Mouse (Mus musculus) testis, adult 2 months (tissue): ENCODE data around the gene Pan3.

Experiments
- CTCF ChIP-seq: fragments of 200-500 bp; IDR thresholded peaks from 2 replicates; pipeline ENCODE4 v1.5.1; 2012; ENCODE audit warnings: low read depth, mild to moderate bottlenecking, inconsistent platforms, low read length, moderate library complexity; ENCODE audit not compliant: control insufficient read depth, insufficient read depth, insufficient replicate concordance
- POLR2A ChIP-seq: fragments of 200-500 bp; IDR thresholded peaks from 2 replicates; pipeline ENCODE4 v1.6.1; 2012; ENCODE audit warnings: low read depth, mild to moderate bottlenecking, inconsistent platforms, low read length, moderate library complexity; ENCODE audit not compliant: control insufficient read depth

DNA sequence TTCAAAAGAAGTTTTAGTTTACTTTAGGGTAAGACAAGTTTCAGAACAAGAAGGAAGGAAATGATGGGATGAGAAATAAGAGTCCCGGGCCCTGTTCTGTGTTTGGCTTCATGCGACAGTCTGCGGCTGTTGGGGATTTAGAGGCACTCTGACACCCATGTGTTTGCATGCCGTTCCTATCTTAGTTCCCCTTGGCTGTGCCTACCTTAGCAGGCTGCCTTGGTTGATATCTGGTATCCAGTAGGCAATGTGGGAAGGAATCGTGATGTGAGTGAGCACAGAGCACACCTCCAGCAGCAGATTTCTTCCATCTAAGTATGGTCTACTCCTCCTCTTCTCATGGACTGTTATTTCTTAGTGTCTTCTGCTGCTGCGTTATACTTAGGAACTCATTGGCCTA, 102.1 kb downstream of the Pan3 start:
- TF ChIP-seq CTCF (no peak), POLR2A (no peak)
